Mouse (Mus musculus) A20 (cell line): ENCODE results near the gene Ppp1r8.
"Not testable (repeated sequence)": the region's sequence is repeated elsewhere in the genome, so short reads cannot be mapped to it uniquely, and the experiment has no call there.

Experiments used
- DNase-seq: peaks from one replicate; pipeline ENCODE4 v3.0.0-alpha.2; 2011; ENCODE audit warnings: low read depth, low spot score

Gene Ppp1r8

GRCm38 (mm10) chr4:132807771-132808641 is 35.0 kb downstream of the Ppp1r8 start:
- DNase-seq: peak; percentile 90

- no peak for DNase-seq
Measured at GRCm38 (mm10) chr4:132806620-132807191, 36.3 kb downstream of the Ppp1r8 start.

DNA sequence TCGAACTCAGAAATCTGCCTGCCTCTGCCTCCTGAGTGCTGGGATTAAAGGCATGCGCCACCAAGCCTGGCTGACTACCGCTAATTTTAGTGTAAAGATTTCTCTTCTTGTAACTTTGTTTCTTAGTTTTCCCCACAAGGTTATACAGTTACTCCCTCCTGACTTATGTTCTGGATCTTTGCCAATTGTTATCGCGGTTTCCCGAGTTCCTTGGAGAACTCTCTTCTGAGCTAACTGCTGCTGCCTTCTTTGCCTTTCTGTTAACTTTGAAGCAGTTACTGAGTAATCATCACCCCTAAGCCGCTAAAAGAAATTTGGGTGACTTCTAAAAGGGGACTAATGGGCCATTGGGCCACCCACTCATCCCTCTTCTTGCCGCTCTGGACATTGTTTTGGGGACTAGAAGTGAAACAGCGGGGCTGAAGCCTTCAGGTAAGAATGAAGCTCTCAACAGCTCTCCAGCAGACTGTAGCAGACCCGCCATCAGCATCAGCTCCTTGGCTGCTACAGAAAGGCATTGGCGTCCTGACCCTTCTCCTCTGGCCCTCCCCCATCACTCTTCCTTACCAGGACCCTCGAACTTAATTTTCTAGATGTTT is 37.3 kb downstream of the Ppp1r8 start:
- peak; percentile 35 for DNase-seq

- peak; percentile 72 for DNase-seq
Measured at GRCm38 (mm10) chr4:132805146-132805545, 37.8 kb downstream of the Ppp1r8 start.

GRCm38 (mm10) chr4:132804331-132804730 is 38.6 kb downstream of the Ppp1r8 start:
- DNase-seq: peak; percentile 90

GRCm38 (mm10) chr4:132803876-132804275 is 39.1 kb downstream of the Ppp1r8 start:
- peak; percentile 56 for DNase-seq

- DNase-seq: no peak
Measured at GRCm38 (mm10) chr4:132803212-132803611, 39.8 kb downstream of the Ppp1r8 start.

- peak; percentile 83 for DNase-seq
Measured at GRCm38 (mm10) chr4:132802171-132802637, 40.8 kb downstream of the Ppp1r8 start.

- peak; percentile 72 for DNase-seq
Measured at GRCm38 (mm10) chr4:132801176-132802077, 41.5 kb downstream of the Ppp1r8 start.

DNA sequence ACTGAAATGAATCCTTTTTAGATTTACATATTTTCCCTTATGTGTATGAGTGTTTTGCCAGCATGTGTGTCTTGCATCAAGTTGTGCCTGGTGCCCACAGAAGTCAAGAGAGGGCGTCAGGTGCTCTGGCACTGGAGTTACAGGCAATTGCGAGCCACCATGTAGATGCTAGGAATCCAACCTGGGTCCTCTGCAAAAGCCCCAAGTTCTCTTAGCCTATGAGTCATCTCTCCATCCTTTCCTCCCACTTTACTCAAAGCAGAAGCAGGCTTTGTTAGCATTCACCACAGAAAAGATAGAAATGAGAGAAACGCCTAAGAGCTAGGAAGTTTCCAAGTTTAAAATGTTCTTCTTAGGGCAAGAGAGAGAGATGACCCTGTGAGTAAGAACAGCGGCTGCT is 43.1 kb downstream of the Ppp1r8 start:
- DNase-seq: no peak

- DNase-seq: not testable (repeated sequence)
Measured at GRCm38 (mm10) chr4:132798666-132799065, 44.3 kb downstream of the Ppp1r8 start.

- DNase-seq: no peak
Measured at GRCm38 (mm10) chr4:132798028-132798427, 44.9 kb downstream of the Ppp1r8 start.

DNA sequence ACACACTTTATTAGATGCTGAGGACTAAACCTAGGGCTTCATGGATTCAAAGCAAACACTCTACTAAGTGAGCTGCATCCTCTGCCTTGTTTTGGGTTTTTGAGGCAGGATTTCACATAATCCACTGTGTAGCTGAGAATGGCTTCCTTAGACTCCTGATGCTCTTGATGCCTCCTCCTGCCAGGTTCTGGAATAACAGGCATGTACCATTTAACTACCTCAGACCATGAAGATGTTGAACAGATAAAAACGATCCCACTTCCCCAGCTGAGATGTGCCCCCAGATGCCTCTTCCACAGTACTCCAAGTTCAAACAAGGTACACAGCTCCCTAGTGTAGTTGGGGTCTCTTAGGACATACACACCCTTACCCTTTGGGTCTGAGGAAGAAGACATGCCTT is 45.5 kb downstream of the Ppp1r8 start:
- DNase-seq: no peak

- DNase-seq: peak; percentile 90
Measured at GRCm38 (mm10) chr4:132796196-132796886, 46.6 kb downstream of the Ppp1r8 start, which contains the start of gene Themis2. TSS of gene Themis2 (minus strand) at chr4:132796387.

- no peak for DNase-seq
Measured at GRCm38 (mm10) chr4:132795171-132795570, 47.8 kb downstream of the Ppp1r8 start.

GRCm38 (mm10) chr4:132794760-132795159 is 48.2 kb downstream of the Ppp1r8 start:
- DNase-seq: peak; percentile 64

DNA sequence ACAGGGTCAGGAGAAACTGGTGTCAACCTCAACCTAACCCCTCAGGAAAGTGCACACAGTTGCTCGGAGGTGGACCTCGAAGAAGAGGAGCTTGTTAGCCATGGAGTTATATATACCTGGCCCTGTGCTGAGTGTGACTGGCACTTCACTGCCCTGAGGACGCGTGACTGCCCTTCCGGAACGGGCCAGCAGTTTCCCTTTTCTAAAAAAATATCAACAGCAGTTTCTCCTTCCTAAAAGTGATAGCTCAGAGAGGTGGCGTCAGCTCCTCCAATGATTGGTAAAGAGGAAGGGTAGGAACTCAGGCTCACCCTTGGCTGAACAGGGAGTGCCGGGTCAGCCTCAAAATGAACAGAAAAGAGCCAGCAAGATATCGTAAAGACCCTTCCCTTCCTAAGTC is 48.9 kb downstream of the Ppp1r8 start:
- DNase-seq: peak; percentile 80

GRCm38 (mm10) chr4:132793322-132794004 is 49.5 kb downstream of the Ppp1r8 start:
- not testable (repeated sequence) for DNase-seq

- no peak for DNase-seq
Measured at GRCm38 (mm10) chr4:132789731-132790130, 53.2 kb downstream of the Ppp1r8 start.

GRCm38 (mm10) chr4:132785228-132785627 is 57.7 kb downstream of the Ppp1r8 start:
- no peak for DNase-seq
